Mouse (Mus musculus): ENCODE measurements around the gene Pum1. TPM values are rescaled to one million over a fixed set of nuclear protein-coding genes. Genes with fewer than 3 reads are reported as not detected.

Pum1 gene
- 39.4 TPM for polyA plus RNA-seq (2014; fragmentation: Illumina TruSeq; extraction: RNeasy Lipid Tissue Mini Kit (QIAGEN cat#74804); ENCODE audit: low read depth, low replicate concordance)

DNA sequence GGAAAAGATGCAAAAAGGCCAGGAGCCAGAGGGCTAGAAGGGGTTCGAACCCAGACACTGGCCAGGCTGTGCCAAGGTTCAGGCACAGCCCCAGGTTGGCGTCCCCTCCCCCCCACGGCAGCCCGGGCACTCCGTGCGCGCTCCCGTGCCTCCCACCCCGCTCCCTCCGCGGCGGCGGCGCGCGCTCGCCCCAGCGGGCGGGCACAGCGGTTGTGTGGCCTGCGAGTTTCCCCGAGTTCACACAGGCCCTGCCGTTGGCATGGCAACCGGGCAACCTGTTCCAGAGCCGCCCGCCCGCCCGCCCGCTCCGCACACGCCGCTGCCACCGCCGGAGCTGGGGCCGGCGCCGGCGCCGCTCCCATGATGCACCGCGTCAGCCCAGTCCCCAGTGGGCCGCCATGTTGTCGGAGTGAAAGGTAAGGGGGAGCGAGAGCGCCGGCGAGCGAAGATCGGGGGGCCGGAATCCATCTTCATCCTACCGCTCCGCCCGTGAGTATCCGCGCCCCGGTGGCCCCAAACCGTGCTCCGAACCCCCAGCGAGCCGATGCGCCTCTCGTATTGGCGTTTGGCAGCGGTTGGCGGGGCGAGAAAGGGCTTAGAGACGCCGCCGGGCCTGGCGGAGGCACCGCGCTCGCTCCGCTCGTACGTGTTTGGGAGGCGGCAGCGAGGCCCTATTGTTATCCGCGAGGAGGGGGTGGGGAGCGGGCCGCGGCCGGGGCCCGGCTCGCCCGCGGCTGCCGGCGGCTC is at the start of gene Pum1:
Pum1 (plus strand) TSS at position 343 of the 747 bp plus-strand sequence.

GRCm38 (mm10) chr4:130792376-130793179 is 129.5 kb downstream of the Pum1 start, which contains the start of gene Sdc3:
TSS of gene Sdc3 (plus strand) at chr4:130792537.

Other genes starting within 250 kb of the Pum1 start
- gene Nkain1, start 89.1 kb upstream of the Pum1 start, polyA plus RNA-seq (2014; fragmentation: Illumina TruSeq; extraction: RNeasy Lipid Tissue Mini Kit (QIAGEN cat#74804); ENCODE audit: low read depth, low replicate concordance): not detected
- 0.84 TPM for gene Sdc3, start 129.2 kb downstream of the Pum1 start, polyA plus RNA-seq (2014; fragmentation: Illumina TruSeq; extraction: RNeasy Lipid Tissue Mini Kit (QIAGEN cat#74804); ENCODE audit: low read depth, low replicate concordance)
- gene Laptm5, start 249.8 kb downstream of the Pum1 start, polyA plus RNA-seq (2014; fragmentation: Illumina TruSeq; extraction: RNeasy Lipid Tissue Mini Kit (QIAGEN cat#74804); ENCODE audit: low read depth, low replicate concordance): 0.78 TPM